Mouse (Mus musculus): ENCODE results near the gene Fkbpl. TPM values are rescaled to one million over a fixed set of nuclear protein-coding genes. Genes with fewer than 3 reads are reported as not detected.
A peak's percentile ranks its signal among the peaks of the same experiment; 100 is the strongest.

The Fkbpl gene
- polyA plus RNA-seq, 1 experiment from 2014 or later: 12.3 TPM

DNA sequence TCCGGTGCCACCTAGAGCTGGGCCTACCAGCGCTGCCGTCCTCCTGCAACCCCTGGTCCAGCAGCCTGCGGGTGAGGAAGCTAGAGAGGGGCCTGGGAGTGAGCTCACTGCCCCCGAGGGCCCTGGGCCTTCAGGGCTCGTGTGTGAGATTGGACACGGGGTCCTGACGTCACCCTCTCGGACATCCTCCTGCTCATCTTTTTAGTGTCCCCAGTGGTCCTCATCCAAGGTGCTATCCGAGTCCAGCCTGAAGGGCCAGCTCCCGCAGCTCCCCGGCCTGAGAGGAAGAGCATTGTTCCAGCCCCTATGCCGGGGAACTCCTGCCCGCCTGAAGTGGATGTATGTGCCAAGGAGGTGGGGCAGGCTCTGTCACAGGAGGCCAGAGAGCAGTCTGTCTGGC lies 6.2 kb downstream of the Fkbpl start:
- Histone ChIP-seq H3K4me3 (ENCODE audit: low read length) (no peak overlapping the region), H3K4me1 (ENCODE audit: control insufficient read depth, insufficient read depth, low read length) (peaks cover 19% of the 10 kb centered on the region), H3K9ac (ENCODE audit: low read length) (no peak overlapping the region), H3K4me2 (ENCODE audit: low read depth, low read length) (no peak overlapping the region), H3K36me3 (ENCODE audit: control insufficient read depth, insufficient read depth) (peaks cover 15% of the 10 kb centered on the region), H3K27ac (ENCODE audit: low read length) (no peak overlapping the region), H3K27me3 (ENCODE audit: control insufficient read depth, insufficient read depth, low read length) (no peaks in the 10 kb centered on the region), H3K9me3 (replicated peaks; ENCODE audit: control insufficient read depth, low read length) (no peaks in the 10 kb centered on the region)
- 89% methylated on average over 14 of the region's 14 CpGs for WGBS
- no peak for ATAC-seq (replicated peaks; ENCODE audit: extremely low read depth, insufficient read depth, low FRiP score)

DNA sequence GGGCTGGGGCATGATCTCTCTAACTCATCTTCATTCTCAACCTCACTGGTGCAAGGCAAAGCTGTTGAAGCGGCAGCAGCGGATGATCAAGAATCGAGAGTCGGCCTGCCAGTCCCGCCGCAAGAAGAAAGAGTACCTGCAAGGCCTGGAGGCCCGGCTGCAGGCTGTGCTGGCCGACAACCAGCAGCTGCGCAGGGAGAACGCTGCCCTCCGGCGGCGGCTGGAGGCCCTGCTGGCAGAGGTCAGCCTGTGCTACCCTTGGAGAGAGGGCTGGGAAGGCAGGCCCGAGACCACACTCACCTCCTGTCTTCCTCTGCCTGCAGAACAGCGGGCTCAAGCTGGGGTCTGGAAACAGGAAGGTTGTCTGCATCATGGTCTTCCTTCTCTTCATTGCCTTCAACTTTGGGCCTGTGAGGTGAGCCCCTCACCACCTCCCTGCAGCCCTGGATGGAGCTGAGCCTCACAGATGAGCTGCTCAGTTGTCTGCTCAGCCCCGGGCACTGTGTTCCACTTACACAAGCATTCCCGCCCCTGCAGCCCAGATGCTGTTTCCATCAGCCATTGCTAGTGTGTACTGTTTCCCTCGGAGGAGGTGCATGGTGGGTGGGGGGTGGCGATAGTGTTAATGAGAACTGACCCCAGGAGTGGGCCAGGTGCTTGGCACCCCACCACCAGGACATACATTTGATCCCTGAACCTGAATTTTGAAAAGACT lies 7.1 kb downstream of the Fkbpl start:
- Histone ChIP-seq H3K4me1 (ENCODE audit: control insufficient read depth, insufficient read depth, low read length) (peaks cover 20% of the 10 kb centered on the region), H3K4me3 (ENCODE audit: low read length) (no peak overlapping the region), H3K36me3 (ENCODE audit: control insufficient read depth, insufficient read depth) (peaks cover 15% of the 10 kb centered on the region), H3K9me3 (replicated peaks; ENCODE audit: control insufficient read depth, low read length) (no peaks in the 10 kb centered on the region), H3K27ac (ENCODE audit: low read length) (no peak overlapping the region), H3K9ac (ENCODE audit: low read length) (no peak overlapping the region), H3K27me3 (ENCODE audit: control insufficient read depth, insufficient read depth, low read length) (no peaks in the 10 kb centered on the region), H3K4me2 (ENCODE audit: low read depth, low read length) (no peak overlapping the region)
- 50% methylated on average over 19 of the region's 19 CpGs for WGBS
- no peak for ATAC-seq (replicated peaks; ENCODE audit: extremely low read depth, insufficient read depth, low FRiP score)

DNA sequence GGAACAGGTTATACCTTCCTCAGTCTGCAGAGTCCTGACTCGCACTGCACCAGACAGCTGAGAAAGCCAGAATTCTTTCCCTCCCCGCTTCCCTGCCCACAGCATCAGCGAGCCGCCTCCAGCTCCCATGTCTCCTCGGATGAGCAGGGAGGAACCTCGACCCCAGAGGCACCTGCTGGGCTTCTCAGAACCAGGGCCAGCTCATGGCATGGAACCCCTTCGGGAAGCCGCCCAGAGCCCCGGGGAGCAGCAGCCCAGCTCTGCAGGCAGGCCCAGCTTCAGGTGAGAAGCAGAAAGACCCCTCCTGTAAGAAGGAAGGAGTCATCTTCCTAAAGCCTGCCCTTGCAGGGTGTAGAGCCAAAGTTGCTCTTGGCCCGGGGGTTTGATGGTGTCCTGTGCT lies 8.0 kb downstream of the Fkbpl start:
- WGBS: 91% methylated on average over 10 of the region's 10 CpGs
- Histone ChIP-seq H3K4me3 (ENCODE audit: low read length) (no peak overlapping the region), H3K9ac (ENCODE audit: low read length) (no peak overlapping the region), H3K9me3 (replicated peaks; ENCODE audit: control insufficient read depth, low read length) (no peaks in the 10 kb centered on the region), H3K27ac (ENCODE audit: low read length) (no peak overlapping the region), H3K4me2 (ENCODE audit: low read depth, low read length) (no peak overlapping the region), H3K4me1 (ENCODE audit: control insufficient read depth, insufficient read depth, low read length) (peaks cover 20% of the 10 kb centered on the region), H3K36me3 (ENCODE audit: control insufficient read depth, insufficient read depth) (peaks cover 15% of the 10 kb centered on the region), H3K27me3 (ENCODE audit: control insufficient read depth, insufficient read depth, low read length) (no peaks in the 10 kb centered on the region)
- no peak for ATAC-seq (replicated peaks; ENCODE audit: extremely low read depth, insufficient read depth, low FRiP score)

DNA sequence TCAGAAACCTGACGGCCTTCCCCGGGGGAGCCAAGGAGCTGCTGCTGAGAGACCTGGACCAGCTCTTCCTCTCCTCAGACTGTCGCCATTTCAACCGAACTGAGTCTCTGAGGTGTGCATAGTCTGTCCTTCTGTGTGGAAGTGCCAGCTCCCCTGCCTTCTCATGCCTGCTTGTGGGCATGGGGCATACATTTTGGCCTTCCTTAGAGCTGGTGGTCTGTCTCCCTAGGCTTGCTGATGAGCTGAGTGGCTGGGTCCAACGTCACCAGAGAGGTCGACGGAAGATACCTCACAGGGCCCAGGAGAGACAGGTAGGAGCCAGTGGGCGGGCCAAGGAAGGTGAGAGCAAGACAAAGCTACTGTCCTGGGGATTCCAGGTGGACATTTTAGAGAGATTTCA lies 8.4 kb downstream of the Fkbpl start:
- Histone ChIP-seq H3K4me2 (ENCODE audit: low read depth, low read length) (no peak overlapping the region), H3K9me3 (replicated peaks; ENCODE audit: control insufficient read depth, low read length) (no peaks in the 10 kb centered on the region), H3K4me1 (ENCODE audit: control insufficient read depth, insufficient read depth, low read length) (peaks cover 15% of the 10 kb centered on the region), H3K27ac (ENCODE audit: low read length) (no peak overlapping the region), H3K4me3 (ENCODE audit: low read length) (no peak overlapping the region), H3K9ac (ENCODE audit: low read length) (no peak overlapping the region), H3K27me3 (ENCODE audit: control insufficient read depth, insufficient read depth, low read length) (no peaks in the 10 kb centered on the region), H3K36me3 (ENCODE audit: control insufficient read depth, insufficient read depth) (peaks cover 15% of the 10 kb centered on the region)
- no peak for ATAC-seq (replicated peaks; ENCODE audit: extremely low read depth, insufficient read depth, low FRiP score)
- 91% methylated on average over 8 of the region's 8 CpGs for WGBS

DNA sequence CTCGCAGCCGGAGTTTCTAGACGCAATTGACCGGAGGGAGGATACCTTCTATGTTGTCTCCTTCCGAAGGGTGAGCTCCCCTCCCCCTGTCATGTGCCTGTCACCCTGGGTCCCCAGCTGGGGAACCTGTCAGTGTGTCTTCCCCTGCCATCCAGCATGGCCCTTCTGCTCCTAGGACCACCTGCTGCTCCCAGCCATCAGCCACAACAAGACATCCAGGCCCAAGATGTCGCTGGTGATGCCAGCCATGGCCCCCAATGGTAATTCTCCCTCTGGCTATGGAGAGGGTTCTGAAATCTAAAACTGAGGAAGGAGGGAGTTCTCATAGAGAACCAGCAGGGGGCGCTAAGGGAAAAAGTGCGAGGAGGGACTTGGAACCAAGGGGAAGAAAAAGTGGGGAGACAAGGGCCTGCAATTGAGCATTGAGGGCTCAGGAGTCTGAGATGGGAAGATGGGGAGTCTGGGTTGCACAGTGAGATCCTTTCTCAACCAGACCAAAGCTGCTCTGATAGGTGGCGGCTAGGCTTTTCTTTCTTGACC lies 9.3 kb downstream of the Fkbpl start:
- peaks cover 15% of the 10 kb centered on the region for H3K36me3 ChIP-seq (ENCODE audit: control insufficient read depth, insufficient read depth)
- no peak overlapping the region for H3K4me3 ChIP-seq (ENCODE audit: low read length)
- no peak overlapping the region for H3K27ac ChIP-seq (ENCODE audit: low read length)
- H3K27me3 ChIP-seq (ENCODE audit: control insufficient read depth, insufficient read depth, low read length): no peaks in the 10 kb centered on the region
- H3K9me3 ChIP-seq (replicated peaks; ENCODE audit: control insufficient read depth, low read length): no peaks in the 10 kb centered on the region
- peaks cover 14% of the 10 kb centered on the region for H3K4me1 ChIP-seq (ENCODE audit: control insufficient read depth, insufficient read depth, low read length)
- 65% methylated on average over 9 of the region's 9 CpGs for WGBS
- H3K9ac ChIP-seq (ENCODE audit: low read length): no peak overlapping the region
- no peak for ATAC-seq (replicated peaks; ENCODE audit: extremely low read depth, insufficient read depth, low FRiP score)
- no peak overlapping the region for H3K4me2 ChIP-seq (ENCODE audit: low read depth, low read length)

DNA sequence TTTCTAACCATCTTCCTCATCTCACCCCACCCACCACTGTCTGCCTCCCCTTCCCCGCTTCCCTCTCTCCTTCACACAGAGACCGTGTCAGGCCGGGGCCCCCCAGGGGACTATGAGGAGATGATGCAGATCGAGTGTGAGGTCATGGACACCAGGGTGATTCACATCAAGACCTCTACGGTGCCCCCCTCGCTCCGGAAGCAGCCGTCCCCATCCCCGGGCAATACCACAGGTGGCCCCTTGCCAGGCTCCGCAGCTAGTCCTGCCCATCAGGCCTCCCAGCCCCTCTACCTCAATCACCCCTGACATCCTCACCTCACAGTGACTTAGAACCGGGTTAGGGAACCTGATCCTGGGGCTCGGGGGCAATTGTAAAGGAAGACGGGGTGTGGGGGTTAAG lies 9.8 kb downstream of the Fkbpl start:
- H3K27ac ChIP-seq (ENCODE audit: low read length): no peak overlapping the region
- 87% methylated on average over 13 of the region's 13 CpGs for WGBS

DNA sequence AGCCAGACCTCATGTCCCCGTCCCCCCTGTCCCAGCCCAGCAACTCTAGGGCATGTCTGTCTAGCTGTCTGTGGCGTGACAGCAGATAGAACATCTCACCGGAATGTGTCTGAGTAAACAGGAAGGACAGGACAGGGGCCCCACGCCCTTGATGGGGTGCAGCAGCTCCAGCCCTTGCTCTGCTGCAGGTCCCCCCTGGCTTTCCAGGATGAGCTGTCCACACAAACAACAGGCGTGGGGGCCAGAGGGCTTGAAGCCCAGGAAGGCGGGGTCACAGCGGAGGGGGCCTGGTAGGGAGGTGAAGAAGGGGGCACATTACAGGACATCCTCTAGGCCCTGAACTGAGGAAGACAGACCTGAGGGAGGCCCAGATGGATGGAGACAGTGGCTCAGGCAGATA lies 10.6 kb downstream of the Fkbpl start:
- Histone ChIP-seq H3K4me2 (ENCODE audit: low read depth, low read length) (no peak overlapping the region), H3K4me3 (ENCODE audit: low read length) (no peak overlapping the region), H3K9me3 (replicated peaks; ENCODE audit: control insufficient read depth, low read length) (no peaks in the 10 kb centered on the region), H3K27ac (ENCODE audit: low read length) (peak overlapping the region; percentile 41), H3K9ac (ENCODE audit: low read length) (no peak overlapping the region), H3K4me1 (ENCODE audit: control insufficient read depth, insufficient read depth, low read length) (peaks cover 18% of the 10 kb centered on the region), H3K36me3 (ENCODE audit: control insufficient read depth, insufficient read depth) (peaks cover 15% of the 10 kb centered on the region), H3K27me3 (ENCODE audit: control insufficient read depth, insufficient read depth, low read length) (0 out of 2 replicates have a peak, but pooled peaks cover 3% of the 10 kb centered on the region)
- WGBS: 50% methylated on average over 7 of the region's 7 CpGs
- no peak; the same call in 1 of the 2 replicates for ATAC-seq (replicated peaks; ENCODE audit: extremely low read depth, insufficient read depth, low FRiP score)

More for the DNA sequence above, 9.8 kb downstream of the Fkbpl start:
- H3K4me3 ChIP-seq (ENCODE audit: low read length): no peak overlapping the region
- H3K36me3 ChIP-seq (ENCODE audit: control insufficient read depth, insufficient read depth): peaks cover 15% of the 10 kb centered on the region
- H3K4me2 ChIP-seq (ENCODE audit: low read depth, low read length): no peak overlapping the region
- H3K27me3 ChIP-seq (ENCODE audit: control insufficient read depth, insufficient read depth, low read length): no peaks in the 10 kb centered on the region
- H3K4me1 ChIP-seq (ENCODE audit: control insufficient read depth, insufficient read depth, low read length): peaks cover 14% of the 10 kb centered on the region
- no peak overlapping the region for H3K9ac ChIP-seq (ENCODE audit: low read length)
- no peak for ATAC-seq (replicated peaks; ENCODE audit: extremely low read depth, insufficient read depth, low FRiP score)
- no peaks in the 10 kb centered on the region for H3K9me3 ChIP-seq (replicated peaks; ENCODE audit: control insufficient read depth, low read length)

DNA sequence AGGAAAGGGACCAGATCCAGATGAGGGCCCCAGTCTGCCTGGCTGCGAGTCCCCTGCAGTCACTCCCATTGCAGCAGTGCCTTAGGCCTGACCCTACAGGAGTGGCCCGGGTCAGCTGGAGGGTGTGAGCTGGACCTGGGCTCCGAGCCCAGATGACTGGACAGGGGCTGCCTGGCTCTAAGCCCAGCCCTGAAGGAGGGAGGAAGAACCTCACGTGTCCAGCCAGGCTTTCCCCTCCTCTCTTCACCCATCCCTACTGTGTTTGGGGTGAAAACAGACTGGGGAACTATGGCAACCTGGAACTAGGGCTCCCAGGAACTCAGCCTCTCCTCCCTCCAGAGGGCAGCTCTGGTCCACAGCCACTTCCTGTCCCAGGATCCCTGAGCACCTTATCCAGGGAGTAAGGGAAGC lies 11.0 kb downstream of the Fkbpl start:
- no peak overlapping the region for H3K9ac ChIP-seq (ENCODE audit: low read length)

DNA sequence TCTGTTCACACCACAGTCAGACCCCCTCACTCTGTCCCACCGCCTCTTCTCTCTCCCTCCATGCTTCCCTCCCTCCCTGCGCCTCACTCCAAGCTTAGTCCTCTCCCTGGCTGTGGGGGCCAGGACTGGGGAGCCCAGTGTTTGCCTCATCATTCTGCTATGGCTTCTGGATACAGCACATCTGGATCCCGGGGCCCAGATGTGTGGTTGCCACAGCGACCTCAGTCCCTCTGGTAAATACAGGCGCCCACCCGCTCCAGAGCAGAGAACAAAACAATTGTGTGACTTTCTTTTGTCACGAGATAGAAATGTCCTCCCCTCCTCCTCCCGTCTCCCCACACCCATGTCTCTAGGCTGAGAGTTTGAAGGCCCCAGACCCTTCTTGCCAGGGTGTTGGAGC lies 12.1 kb downstream of the Fkbpl start:
- Histone ChIP-seq H3K27ac (ENCODE audit: low read length) (no peak overlapping the region), H3K9ac (ENCODE audit: low read length) (no peak overlapping the region), H3K4me3 (ENCODE audit: low read length) (no peak overlapping the region), H3K27me3 (ENCODE audit: control insufficient read depth, insufficient read depth, low read length) (0 out of 2 replicates have a peak, but pooled peaks cover 3% of the 10 kb centered on the region), H3K9me3 (replicated peaks; ENCODE audit: control insufficient read depth, low read length) (no peaks in the 10 kb centered on the region), H3K36me3 (ENCODE audit: control insufficient read depth, insufficient read depth) (peaks cover 13% of the 10 kb centered on the region), H3K4me1 (ENCODE audit: control insufficient read depth, insufficient read depth, low read length) (peaks cover 22% of the 10 kb centered on the region), H3K4me2 (ENCODE audit: low read depth, low read length) (no peak overlapping the region)
- ATAC-seq (replicated peaks; ENCODE audit: extremely low read depth, insufficient read depth, low FRiP score): no peak
- WGBS: 55% methylated on average over 8 of the region's 8 CpGs

More for the DNA sequence above, 11.0 kb downstream of the Fkbpl start:
- ATAC-seq (replicated peaks; ENCODE audit: extremely low read depth, insufficient read depth, low FRiP score): peak; percentile 87
- peak overlapping the region; percentile 69 for H3K27ac ChIP-seq (ENCODE audit: low read length)
- H3K36me3 ChIP-seq (ENCODE audit: control insufficient read depth, insufficient read depth): peaks cover 15% of the 10 kb centered on the region
- 0 out of 2 replicates have a peak, but pooled peaks cover 3% of the 10 kb centered on the region for H3K27me3 ChIP-seq (ENCODE audit: control insufficient read depth, insufficient read depth, low read length)
- no peaks in the 10 kb centered on the region for H3K9me3 ChIP-seq (replicated peaks; ENCODE audit: control insufficient read depth, low read length)
- WGBS: 24% methylated on average over 4 of the region's 4 CpGs
- H3K4me2 ChIP-seq (ENCODE audit: low read depth, low read length): no peak overlapping the region
- peaks cover 18% of the 10 kb centered on the region for H3K4me1 ChIP-seq (ENCODE audit: control insufficient read depth, insufficient read depth, low read length)
- no peak overlapping the region for H3K4me3 ChIP-seq (ENCODE audit: low read length)
